Mouse (Mus musculus) adrenal gland, postnatal 4 days (tissue): ENCODE results near the gene 5730522E02Rik. TPM values are rescaled to one million over a fixed set of nuclear protein-coding genes. Genes with fewer than 3 reads are reported as not detected.
"Not testable (repeated sequence)": the region's sequence is repeated elsewhere in the genome, so short reads cannot be mapped to it uniquely, and the experiment has no call there.

ENCODE experiments used
- DNase-seq, 2 experiments: peaks; one replicate each; pipeline ENCODE4 v3.0.0; 2021 to 2022; ENCODE audit warnings: low spot score in 2 of 2, mixed read lengths in 2 of 2
- long read RNA-seq, 2 experiments: library from polyadenylated mRNA; stranded (forward); transcript quantifications; one replicate each; pipeline ENCODE4 v2.0.0; 2021
- total RNA-seq, 2 experiments: library from RNA; stranded (reverse); gene quantifications; 2 replicates each; pipeline ENCODE4 v1.2.3; 2021

The 5730522E02Rik gene
- total RNA-seq, result 1 to 10 TPM in 1 of 2 experiments, under 1 TPM in 1; 0.79 to 1.5 TPM
- long read RNA-seq, experiment 1, partial matches to known transcripts, result 1 of 1 reads
- long read RNA-seq, experiment 1, other reads (novel, unspliced or antisense), result 0 of 1 reads
- long read RNA-seq, experiment 2, partial matches to known transcripts, result 0 of 1 reads
- long read RNA-seq, experiment 2, other reads (novel, unspliced or antisense), result 1 of 1 reads

DNA sequence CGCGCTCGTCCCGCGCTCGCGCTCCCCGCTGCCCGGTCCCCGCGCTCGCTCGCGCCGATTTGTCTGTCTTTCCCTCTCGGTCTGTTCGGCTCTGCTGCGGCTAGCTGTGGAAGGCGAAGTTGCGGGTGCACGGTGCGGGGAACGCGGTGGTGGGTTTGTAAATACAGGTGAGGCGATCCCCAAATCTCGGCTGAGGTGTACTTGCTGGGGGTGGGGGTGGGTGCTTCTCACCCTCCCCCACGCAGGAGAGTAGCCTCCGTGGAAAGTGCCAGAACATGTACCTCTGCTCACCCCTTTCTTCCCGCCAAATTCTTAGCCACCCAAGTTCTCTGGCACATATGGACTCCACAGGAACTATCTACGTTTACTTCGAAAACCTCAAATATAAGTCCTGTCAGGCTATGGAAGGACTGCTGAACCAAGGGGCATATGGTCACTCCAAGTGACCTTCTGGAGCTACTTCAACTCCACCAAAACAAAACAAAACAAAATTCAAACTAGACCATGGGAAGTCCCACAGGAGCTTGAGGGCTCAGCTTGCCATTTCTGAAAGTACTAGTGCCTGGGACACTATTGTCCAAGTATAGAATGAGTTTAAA, at the start of gene 5730522E02Rik:
Gene 5730522E02Rik (minus strand): TSS at position 182 of the 599 bp plus-strand sequence.
- no peak for DNase-seq

DNA sequence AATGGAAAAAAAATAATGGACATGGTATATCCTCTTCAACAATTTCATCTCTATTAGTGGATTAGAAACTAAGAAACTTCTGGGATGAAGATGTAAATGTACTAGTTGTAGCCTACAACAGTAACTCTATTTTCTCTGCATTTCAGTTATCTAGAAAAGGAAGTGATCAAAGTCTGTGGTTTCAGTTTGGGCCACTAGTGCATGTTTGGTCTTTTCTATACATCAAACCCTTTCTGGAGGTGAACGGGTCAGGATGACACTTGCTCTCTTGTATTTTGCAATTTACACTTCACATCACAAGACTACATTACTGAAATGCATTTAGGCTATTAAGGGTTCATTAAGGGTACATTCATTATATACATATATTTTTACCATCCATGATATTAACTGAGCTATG, 26.0 kb upstream of the 5730522E02Rik start:
- no peak for DNase-seq

DNA sequence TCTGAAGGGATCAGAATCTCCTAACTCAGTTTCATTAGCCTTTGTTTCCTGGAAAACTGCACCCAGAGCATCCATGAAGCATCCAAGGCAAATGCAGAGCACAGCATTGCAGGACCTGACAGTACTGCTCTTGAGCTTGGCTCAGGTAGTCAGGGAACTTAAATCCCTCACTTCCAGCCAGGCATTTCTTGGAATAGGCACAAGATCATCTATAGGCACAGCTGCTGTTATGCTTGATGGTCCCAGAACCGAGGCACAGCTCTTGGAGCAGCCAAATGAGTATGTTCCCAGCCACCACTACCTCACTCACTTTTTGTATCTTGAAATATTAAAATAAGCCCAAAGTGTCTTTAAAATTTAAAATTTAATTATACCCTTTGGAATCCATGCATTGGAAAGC, 19.3 kb upstream of the 5730522E02Rik start:
- no peak for DNase-seq

DNA sequence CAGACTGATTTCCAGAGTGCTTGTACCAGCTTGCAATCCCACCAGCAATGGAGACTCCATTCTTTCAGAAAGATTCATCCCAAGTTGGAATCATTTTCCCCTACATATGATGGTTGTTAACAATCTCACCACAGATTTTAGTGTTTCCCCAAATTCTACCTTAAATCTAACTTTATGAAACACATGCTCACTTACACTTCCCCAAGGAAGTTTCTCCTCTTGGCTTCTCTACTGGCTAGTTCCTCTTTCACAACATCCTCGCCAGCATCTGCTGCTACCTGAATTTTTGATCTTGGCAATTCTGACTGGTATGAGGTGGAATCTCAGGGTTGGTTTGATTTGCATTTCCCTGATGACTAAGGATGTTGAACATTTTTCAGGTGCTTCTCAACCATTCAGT, 3.1 kb upstream of the 5730522E02Rik start:
- not testable (repeated sequence) for DNase-seq

DNA sequence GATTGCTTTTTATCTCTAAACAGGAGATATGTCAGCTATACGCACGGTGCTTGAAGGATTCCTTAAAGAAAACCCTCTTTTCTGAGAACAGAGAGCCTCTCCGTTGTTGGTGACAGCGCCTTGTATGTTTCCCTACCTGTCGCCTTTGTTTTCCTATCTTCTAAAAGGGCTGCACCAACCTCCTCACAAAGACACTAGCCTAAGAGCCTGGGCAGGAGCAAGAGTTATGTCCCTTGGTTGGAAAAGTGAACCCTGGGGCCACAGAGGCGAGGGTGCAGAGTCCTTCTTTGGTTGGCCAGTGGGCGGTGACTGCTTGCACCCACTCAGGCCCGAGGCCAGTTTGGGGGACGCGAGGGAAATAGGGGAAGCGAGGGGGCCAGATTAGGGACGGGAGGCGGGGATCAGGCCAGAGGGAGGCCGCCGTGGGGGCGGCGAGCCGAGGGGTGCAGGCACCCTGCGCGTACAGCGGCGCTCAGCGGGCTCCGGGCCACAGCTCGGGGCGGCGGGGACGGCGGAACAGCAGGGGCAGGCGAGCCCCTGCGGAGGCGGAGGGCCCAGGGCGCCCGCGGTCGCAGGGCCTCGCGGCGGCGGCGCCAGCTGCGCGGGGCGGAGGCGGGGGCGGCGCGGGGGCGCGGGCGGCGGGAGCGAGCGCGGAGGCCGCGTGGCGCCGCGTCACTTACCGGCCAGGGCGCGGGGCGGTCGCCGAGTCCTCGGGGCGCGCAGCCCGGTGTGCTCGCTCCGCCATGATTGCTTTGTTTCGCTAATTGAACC, 567 bp downstream of the 5730522E02Rik start:
- DNase-seq, result peak; percentile 35 to 45

DNA sequence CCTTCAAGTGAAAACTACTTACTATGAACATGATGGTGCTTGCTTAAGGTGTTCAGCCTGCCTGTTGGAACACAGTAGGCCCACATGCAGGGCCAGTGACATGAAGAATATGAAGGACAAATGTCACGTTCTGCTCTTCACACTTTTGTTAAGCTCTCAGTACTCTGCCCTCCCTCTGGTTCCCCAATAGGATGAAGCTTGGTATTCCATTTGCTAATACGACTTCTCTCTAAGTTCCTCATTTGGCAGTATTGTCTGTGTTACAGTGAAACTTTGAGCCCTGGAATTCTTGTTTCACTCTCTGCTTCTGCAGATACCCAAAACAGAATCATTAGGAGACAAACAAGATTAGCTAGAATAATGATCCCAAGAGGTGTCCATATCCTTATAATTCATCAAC, 7.1 kb downstream of the 5730522E02Rik start:
- no peak for DNase-seq

DNA sequence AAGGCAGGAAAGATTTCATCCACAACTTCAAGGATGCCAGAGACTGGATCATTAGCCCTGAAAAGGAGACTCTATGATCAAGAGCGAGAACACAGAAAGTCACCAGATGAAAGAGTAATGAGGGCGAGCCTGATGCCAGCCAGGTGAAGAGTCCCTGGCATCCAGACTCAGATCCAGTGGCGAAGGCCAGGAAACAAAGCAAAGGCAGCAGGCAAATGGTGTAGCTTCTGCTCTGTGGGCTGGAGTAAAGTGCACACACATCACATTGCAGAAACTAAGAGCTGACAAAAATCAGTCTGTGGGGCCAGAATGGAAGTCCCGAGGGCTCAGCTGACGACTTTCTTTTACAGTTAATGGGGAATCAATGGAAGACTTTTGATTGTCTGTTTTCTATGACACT, 7.7 kb downstream of the 5730522E02Rik start:
- DNase-seq, result no peak

DNA sequence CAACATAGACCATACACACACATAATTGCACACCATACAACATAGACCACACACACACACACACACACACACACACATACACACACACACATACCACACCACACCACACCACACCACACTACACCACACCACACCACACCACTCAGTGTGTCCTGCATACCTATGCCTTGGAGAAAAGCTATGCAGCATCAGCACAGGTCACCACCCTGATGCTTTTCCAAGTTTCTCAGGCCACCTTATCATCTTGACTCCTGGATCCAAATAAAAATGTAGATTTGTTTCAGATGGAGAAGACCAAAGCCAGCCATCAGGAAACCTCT, 8.8 kb downstream of the 5730522E02Rik start:
- no peak for DNase-seq

DNA sequence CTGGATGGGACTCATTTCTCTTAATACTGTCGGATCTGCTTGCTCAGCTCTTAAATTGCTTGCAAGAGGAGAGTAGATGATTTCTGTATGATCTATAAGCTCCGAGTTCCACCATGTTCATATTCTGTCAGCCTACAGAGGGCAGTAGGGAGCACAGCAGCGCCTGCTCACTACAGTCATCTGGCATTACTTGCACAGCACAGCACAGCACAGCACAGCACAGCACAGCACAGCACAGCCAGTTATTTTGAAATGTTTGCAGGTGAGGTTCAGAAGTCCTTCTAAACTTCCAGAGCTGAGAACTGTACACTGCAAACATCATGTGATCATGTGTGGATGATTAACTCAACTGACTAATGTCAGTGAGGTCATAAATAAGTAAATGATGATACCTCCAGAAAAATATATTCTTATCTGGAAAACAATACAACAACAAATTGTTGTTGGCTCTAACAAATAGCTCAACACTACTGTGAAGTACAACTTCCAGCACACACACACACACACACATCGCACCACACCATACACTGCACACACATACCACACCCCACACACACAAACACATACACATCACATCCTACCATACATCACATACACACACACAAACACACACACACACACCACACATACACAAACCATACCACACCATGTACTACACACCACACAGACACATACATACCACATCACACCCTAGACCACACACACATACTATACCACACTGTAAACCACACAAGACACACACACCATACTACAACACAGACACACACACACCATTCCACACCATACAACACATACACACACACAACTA, 9.4 kb downstream of the 5730522E02Rik start:
- DNase-seq, result peak in 1 of 2 experiments; percentile 14

DNA sequence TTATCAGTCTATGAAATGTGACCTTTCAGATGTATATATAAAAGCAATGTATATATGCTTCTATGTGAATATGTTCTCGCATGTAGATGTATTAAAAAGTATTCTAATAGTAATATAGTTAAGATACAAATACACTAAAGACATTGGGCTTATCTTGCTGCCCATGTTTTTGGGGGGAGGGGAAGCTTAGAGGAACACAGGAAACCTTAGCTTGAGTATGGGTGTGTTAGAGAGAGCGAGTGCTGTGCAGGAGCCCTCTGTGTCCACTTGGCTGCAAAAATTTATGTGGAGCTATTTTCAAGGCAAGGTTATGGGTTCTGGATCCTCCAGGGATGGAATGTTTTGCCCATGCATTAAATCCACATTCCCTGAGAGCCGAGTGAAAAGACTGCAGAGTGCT, 15.1 kb downstream of the 5730522E02Rik start:
- no peak for DNase-seq

DNA sequence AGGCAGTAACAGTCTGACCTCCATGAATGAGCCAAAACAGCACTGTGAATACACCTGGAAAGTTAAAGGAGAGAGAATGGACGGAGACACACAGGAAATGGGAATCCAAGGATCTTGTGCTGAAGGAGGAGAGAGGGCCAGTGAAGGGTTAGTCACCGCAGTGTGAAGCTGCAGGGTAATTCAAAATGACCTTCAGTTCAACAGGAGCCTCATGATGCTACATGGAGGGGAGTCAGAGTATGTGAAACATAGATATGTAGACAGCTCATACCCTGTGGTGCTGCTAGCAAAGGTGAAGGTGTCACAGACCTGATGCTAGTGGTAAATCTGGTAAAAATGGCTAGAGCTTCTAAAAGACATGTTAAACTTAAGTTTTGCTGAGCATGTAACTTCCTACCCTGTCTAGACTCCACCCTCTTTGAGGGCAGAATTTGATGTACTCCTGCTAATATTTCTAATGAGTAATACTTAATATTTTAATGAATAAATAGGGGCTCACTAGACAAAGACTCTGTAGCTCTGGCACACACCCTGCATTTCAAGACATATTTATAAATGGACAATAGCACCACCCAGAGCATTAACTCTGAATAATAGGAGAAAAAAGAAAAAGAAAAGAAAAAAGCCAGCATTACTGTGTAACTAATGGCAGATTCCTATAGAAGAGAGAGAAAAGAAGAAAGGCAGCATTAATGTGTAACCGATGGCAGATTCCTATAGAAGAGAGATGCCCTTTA, 23.2 kb downstream of the 5730522E02Rik start:
- no peak for DNase-seq

DNA sequence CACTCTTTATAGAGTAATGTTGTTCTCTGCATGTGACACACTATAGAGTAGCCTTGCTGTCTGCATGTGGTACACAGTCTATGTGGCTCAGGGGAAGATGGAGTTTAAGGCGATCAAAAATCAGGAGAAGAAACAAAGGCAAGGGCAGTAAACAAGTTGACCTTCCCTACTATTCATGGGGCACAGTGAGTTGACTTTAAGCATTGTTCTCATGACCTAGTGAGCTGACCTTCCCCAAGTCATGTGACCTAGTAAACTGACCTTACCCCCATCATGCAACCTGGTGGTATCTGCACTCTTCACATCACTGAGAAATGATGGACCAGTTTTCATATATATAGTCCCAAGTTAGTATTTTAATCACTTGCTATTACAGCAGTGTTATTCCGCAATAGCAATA, 40.0 kb downstream of the 5730522E02Rik start:
- DNase-seq, result no peak

DNA sequence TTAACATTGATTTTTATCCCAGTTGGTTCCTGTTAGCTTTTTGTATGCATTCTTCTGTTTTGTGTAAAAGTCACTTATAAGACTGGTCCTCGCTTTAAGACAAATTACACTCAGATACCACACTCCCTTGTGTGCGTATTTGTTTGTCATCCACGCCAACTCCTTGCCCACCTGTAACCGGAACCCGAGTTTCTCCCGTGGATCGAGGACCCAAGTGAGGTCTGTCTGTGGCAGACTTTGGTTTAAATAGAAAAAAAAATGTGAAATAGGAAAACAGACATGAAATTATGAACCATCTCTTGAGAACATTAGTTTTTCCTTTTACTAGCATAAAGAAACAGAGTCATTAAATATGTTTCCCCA, 43.0 kb downstream of the 5730522E02Rik start:
- DNase-seq, result no peak

DNA sequence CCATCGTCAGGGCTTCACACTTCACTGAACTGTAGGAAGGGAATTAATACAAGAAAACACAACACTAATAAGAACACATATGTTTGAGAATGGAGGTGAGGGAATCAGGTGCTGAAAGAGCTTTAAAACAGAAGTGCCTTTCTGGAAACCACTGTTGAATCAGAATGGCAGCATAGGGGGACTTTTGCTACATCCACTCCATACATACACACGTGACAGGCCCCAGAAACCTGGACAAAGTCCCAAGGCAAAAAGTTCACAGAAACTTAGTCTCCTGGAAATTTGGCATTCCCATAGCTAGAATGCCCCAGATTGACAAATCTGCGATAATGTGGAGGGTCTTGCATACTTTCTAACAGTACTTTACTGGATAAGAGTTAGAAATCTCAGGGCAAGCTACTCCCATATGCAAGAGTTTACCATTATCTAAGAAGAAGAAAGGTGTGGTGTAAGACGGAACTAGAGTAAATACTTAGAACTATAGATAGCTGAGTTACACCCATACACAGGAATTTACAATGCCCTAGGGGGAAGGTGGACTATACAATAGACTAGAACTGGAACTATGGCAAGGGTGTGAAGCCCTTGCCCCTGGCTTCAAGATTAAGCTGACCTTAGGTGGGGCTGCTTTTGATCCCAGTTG, 43.5 kb downstream of the 5730522E02Rik start:
- DNase-seq, result no peak

DNA sequence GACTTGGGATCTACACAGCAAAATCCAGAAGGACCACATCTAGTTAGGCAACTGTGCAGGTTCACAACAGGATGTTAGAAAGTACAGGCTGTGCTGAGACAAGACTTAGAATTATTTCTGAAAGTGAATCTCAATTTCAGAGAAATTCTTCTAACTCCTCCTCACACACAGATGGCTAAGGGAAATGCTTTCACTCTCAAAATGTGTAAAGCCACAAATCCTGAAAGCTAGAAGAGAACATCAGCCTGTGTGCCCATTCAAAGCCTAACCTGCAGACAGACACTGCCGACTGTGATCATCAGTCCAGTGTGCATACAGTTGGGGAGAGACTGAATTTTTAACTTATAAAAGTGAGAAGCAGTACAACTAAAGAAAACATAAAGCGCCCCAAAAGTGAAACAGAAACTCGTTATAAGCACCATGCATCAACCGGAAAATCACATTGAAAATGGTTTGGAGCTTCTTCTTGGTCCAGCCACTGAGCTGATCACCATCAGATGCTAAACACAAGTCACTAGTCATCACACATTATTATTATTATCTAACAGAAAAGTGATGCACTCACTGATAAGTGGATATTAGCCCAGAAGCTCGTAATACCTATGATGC, 45.8 kb downstream of the 5730522E02Rik start:
- DNase-seq, result no peak

DNA sequence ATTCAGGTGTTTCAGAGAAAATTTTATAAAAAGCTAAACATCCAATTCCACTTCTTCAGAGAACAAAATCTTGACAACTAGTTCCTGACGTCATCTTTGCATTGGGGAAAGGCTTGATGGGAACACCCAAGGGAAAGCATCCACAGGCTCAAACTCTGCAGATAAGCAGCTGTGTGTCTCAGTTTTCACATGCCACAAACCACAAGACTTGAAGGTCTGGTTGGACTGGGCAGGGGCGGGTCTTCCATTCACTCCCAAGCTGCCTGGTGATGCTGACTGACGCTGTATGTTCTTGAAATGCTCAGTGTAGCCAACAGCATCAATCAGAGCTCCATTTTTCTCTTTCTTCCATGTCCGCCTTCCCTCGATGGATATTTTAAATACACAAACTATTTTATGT, 49.2 kb downstream of the 5730522E02Rik start:
- DNase-seq, result no peak

DNA sequence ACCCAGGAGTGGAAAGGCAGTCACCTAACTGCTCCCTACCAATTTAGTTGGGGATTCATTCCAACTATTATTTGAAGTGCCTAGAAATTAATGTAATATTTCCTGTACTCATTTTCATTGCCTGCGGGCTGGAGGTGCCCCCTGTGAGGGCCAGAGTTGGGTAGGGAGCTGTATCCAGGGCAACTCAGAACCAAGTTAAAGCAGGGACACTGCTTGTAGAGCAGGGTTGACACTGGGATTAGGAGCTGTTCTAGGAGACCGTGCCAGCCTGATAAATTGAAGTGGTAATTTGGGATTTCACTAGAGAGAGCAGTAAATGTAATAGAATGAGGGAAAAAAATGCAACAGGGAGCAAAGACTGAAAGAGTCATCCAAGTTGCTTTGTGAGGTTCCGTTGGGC, 51.5 kb downstream of the 5730522E02Rik start:
- no peak for DNase-seq

DNA sequence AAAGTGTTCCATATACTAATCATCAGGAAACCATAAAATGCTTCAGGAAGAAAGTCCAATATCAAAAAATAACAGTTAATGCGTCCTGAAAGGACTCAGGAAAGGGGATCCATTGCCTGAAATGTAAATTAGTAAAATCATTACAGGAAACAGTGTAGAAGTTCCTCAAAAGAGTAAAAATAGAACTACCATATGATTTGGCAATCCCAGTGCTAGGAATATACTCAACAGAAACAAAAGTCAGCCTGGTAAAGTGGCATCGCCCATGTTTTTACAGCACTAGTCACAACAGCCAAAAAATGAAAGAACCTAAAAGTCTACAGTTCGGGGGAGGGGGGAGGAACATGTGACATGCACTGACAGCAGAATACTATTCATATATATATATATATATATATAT, 70.5 kb downstream of the 5730522E02Rik start:
- no peak for DNase-seq

DNA sequence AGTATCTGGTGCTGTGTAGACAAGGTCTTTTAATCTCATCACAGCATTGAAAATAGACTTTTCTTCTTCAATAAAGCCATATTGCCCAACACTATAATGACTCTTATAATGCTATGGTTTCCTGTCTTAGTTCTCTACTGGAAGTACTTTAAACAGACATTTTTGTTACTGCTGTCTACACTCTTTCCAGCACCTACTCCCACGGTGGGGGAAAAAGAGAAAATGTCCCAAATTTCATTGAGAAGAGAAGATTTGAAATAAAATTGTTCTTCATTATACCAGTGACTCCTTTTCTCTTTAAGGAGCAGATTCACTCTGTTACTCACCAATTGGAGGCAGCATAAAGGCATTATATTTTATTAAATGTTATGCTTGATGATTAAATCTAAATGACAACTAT, 72.5 kb downstream of the 5730522E02Rik start:
- no peak for DNase-seq

DNA sequence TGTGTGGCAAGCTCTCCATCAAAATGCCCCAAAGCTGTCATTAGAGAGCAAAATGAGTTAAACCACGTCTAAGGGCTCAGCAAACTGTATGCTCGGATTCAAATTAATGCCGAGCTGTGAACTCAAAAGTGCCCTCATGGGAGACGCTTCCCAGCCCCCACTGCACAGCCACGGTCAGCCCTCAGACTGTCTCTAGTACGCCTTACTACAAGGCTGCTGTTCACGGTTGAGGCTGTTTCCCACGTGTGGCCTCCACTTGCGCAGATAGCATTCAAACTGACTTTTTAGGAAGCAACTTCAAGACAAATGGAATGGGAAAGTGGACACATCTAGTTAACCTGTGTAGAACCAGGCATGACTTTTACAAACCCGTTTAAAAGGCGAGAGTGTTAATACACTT, 79.7 kb downstream of the 5730522E02Rik start:
- no peak for DNase-seq
